Mouse (Mus musculus): ENCODE data around the gene Cmip. TPM values are rescaled to one million over a fixed set of nuclear protein-coding genes. Genes with fewer than 3 reads are reported as not detected.

Gene Cmip
- polyA plus RNA-seq, 1 experiment from 2014 or later, result 6.2 TPM

DNA sequence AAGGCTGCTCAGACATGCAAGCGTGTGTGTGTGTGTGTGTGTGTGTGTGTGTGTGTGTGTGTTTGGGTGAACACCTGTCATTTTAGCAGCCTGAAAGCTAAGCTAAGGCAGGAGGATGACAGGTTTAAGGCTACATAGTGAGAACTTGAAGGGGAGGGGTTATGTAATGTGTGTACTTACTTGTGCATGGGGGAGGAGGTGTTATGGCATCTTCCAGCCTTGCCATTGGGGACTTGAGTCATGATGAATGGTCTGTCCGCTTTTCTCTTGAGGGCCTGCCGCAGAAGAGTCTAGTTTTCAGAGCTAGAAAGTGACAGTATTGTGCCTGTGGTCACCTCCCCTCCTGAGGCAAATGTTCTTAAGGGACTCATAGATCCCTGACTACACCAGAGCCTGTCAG, 174.7 kb downstream of the Cmip start:
- H3K36me3 ChIP-seq, result peaks cover 86% of the 10 kb centered on the region
- no peak overlapping the region for H3K27ac ChIP-seq (replicated peaks)
- no peak overlapping the region for H3K9ac ChIP-seq
- no peaks in the 10 kb centered on the region for H3K9me3 ChIP-seq
- H3K4me3 ChIP-seq, result no peak overlapping the region
- 88% methylated on average over 3 of the region's 3 CpGs for WGBS
- H3K4me1 ChIP-seq, result no peaks in the 10 kb centered on the region
- no peak overlapping the region for H3K4me2 ChIP-seq
- H3K27me3 ChIP-seq (replicated peaks), result no peaks in the 10 kb centered on the region
- no peak for ATAC-seq (ENCODE audit: extremely low read depth, insufficient number of reproducible peaks, low FRiP score, low TSS enrichment)

DNA sequence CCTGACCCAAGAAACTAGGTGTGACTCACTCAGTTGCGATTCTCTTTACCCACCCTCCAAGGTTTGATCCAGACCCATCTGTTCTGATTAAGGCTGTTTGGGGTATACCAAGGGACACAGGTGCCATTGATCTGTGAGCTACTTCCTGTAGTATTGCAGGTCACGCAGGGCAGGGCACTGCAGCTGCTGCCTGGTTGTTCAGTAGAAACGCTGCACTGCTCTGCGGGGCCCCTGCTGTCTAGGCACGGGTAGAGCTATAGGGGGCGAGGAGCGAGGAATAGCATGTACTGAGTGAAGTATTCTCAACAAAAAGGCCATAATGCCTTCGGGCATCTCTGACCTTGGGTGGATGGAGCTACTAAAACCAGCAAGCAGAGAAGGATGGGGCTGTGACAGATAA, 175.2 kb downstream of the Cmip start:
- H3K27me3 ChIP-seq (replicated peaks), result no peaks in the 10 kb centered on the region
- H3K4me1 ChIP-seq, result peaks cover under 1% of the 10 kb centered on the region
- WGBS, result 86% methylated on average over 8 of the region's 8 CpGs
- H3K36me3 ChIP-seq, result peaks cover 86% of the 10 kb centered on the region
- H3K4me2 ChIP-seq, result no peak overlapping the region
- ATAC-seq (ENCODE audit: extremely low read depth, insufficient number of reproducible peaks, low FRiP score, low TSS enrichment), result no peak
- no peaks in the 10 kb centered on the region for H3K9me3 ChIP-seq
- no peak overlapping the region for H3K27ac ChIP-seq (replicated peaks)
- H3K9ac ChIP-seq, result no peak overlapping the region
- H3K4me3 ChIP-seq, result no peak overlapping the region

DNA sequence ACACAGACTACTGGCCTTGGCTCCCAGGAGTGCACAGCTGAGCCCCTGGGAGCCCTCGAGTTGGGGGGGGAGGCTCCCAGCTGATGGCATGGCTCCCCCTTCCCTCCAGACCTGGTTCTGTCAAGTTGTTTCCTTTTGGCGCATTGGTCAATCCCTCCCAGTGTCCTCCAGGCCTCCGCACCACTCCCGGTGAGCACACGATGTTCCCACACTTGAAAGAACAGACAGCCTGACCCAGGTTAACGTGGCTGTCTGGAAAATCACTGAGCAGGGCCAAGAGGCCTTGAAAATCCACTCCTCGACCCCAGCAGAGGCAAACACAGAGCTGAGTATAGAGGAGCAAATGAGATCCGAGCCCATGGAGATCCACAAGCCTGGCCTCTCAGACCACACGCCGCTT, 177.1 kb downstream of the Cmip start:
- H3K9me3 ChIP-seq, result no peaks in the 10 kb centered on the region
- H3K4me2 ChIP-seq, result no peak overlapping the region
- ATAC-seq (ENCODE audit: extremely low read depth, insufficient number of reproducible peaks, low FRiP score, low TSS enrichment), result no peak
- peaks cover 19% of the 10 kb centered on the region for H3K4me1 ChIP-seq
- H3K27me3 ChIP-seq (replicated peaks), result no peaks in the 10 kb centered on the region
- peaks cover 85% of the 10 kb centered on the region for H3K36me3 ChIP-seq
- H3K27ac ChIP-seq (replicated peaks), result no peak overlapping the region
- H3K9ac ChIP-seq, result no peak overlapping the region
- WGBS, result 76% methylated on average over 10 of the region's 10 CpGs
- no peak overlapping the region for H3K4me3 ChIP-seq

DNA sequence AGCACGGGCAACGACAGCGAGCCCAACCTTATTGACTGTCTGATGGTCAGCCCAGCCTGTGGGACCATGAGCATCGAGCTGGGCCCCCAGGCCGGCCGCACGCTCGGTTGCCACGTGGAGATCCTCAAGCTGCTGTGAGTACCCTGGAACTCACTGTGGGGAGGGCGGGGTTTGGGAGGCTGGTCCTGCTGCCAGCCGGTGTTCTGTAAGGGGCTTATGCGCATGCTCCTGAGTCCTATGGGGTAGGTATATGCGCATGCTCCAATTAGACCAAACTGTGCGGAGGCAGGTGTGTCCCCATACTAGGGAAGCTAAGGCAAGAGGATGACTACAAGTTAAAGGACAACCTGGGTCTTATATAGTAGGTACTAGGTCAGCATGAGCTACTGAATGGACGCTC, 179.9 kb downstream of the Cmip start:
- no peaks in the 10 kb centered on the region for H3K9me3 ChIP-seq
- no peak overlapping the region for H3K27ac ChIP-seq (replicated peaks)
- no peaks in the 10 kb centered on the region for H3K27me3 ChIP-seq (replicated peaks)
- H3K4me1 ChIP-seq, result peaks cover 32% of the 10 kb centered on the region
- ATAC-seq (ENCODE audit: extremely low read depth, insufficient number of reproducible peaks, low FRiP score, low TSS enrichment), result no peak
- H3K4me2 ChIP-seq, result no peak overlapping the region
- H3K36me3 ChIP-seq, result peaks cover 66% of the 10 kb centered on the region
- H3K4me3 ChIP-seq, result no peak overlapping the region
- WGBS, result 92% methylated on average over 15 of the region's 15 CpGs
- no peak overlapping the region for H3K9ac ChIP-seq

DNA sequence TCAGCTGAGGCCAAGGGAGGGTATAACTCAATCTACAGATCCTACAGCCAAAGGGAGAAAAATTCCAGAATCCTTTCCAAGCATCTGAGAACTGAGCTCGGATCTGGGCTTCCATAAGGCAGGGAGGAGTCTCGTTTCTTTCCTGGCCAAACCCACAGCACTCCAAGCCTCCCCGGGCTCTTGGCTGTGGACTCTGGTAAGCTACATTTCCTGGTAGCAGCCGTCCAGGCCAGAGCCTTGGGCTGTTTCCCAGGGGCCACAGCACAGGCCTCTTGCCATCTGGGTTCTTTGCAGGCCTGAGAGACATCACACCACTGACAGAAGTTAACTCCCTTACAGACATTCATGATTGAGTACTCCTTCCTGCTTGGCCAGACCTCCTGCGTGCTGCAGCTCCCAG, 180.8 kb downstream of the Cmip start:
- WGBS, result 61% methylated on average over 5 of the region's 5 CpGs
- Histone ChIP-seq H3K27ac (replicated peaks) (no peak overlapping the region), H3K9me3 (no peaks in the 10 kb centered on the region), H3K4me3 (no peak overlapping the region), H3K4me2 (no peak overlapping the region), H3K9ac (no peak overlapping the region), H3K27me3 (replicated peaks) (no peaks in the 10 kb centered on the region), H3K36me3 (peaks cover 66% of the 10 kb centered on the region), H3K4me1 (peaks cover 32% of the 10 kb centered on the region)
- no peak for ATAC-seq (ENCODE audit: extremely low read depth, insufficient number of reproducible peaks, low FRiP score, low TSS enrichment)

DNA sequence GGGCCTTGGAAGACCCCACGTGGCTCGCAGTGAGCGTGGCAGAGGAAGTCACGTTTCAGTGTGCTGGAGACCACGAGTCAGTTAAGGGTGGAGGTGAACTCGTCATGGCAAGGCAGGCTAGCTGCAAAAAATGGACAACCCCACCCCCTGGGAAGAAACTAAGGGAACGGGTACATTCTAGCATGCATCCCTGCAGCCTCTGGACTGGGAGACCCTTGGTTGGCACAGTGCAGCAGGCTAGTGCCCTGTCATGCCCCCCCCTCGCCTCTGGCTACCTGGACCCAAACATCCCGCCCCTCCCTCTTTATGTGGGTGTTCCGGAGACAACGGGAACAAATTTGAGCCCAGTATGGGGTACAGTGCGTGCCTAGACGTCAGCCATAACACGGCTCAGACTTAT, 183.5 kb downstream of the Cmip start:
- Histone ChIP-seq H3K4me2 (no peak overlapping the region), H3K4me3 (no peak overlapping the region), H3K27me3 (replicated peaks) (no peaks in the 10 kb centered on the region), H3K4me1 (peaks cover 32% of the 10 kb centered on the region), H3K27ac (replicated peaks) (no peak overlapping the region), H3K9ac (no peak overlapping the region), H3K36me3 (peaks cover 51% of the 10 kb centered on the region), H3K9me3 (no peaks in the 10 kb centered on the region)
- WGBS, result 76% methylated on average over 14 of the region's 14 CpGs
- no peak for ATAC-seq (ENCODE audit: extremely low read depth, insufficient number of reproducible peaks, low FRiP score, low TSS enrichment)

DNA sequence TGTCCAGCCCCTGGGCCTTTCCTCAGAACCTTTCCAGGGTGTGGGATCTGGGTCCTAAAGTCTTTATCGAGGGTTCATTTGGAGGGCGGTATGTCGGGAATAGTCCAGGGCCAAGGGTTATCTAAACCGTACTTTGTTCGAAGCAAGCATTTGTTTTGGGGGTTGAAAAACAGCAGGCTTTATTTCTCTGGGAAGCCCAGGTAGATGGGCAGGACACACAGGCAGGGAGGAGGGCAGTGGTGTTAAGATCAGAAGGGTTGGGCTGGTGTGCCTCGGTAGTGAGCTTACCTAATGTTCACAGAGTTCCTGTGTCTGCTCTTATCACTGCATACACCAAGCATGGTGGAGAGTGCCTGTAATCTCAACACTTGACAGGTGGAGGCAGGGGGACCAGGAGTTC, 183.9 kb downstream of the Cmip start:
- Histone ChIP-seq H3K27me3 (replicated peaks) (no peaks in the 10 kb centered on the region), H3K4me2 (no peak overlapping the region), H3K36me3 (peaks cover 51% of the 10 kb centered on the region), H3K27ac (replicated peaks) (no peak overlapping the region), H3K4me1 (peaks cover 32% of the 10 kb centered on the region), H3K9ac (no peak overlapping the region), H3K4me3 (no peak overlapping the region), H3K9me3 (no peaks in the 10 kb centered on the region)
- ATAC-seq (ENCODE audit: extremely low read depth, insufficient number of reproducible peaks, low FRiP score, low TSS enrichment), result no peak
- WGBS, result 56% methylated on average over 6 of the region's 6 CpGs

DNA sequence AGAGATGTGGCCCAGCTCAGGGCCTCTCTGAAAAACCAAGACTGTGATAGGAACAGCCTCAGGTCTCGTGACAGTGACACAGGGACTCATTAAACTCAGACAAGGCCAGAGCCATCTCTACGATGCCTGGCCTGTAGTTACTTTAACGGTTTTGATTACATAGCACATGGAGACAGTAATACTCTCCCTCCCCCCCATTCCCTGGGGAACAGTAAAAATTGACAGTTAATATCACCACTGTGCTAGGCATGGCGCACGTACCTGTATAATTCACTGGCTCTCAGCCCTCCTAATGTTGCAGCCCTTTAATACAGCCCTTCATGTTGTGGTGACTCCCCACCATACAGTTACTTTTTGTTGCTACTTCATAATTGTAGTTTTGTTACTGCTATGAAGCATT, 188.6 kb downstream of the Cmip start:
- no peak for ATAC-seq (ENCODE audit: extremely low read depth, insufficient number of reproducible peaks, low FRiP score, low TSS enrichment)
- H3K36me3 ChIP-seq, result peaks cover 63% of the 10 kb centered on the region
- H3K27ac ChIP-seq (replicated peaks), result no peak overlapping the region
- H3K9ac ChIP-seq, result no peak overlapping the region
- H3K4me3 ChIP-seq, result no peak overlapping the region
- no peaks in the 10 kb centered on the region for H3K27me3 ChIP-seq (replicated peaks)
- no peaks in the 10 kb centered on the region for H3K9me3 ChIP-seq
- H3K4me1 ChIP-seq, result peaks cover 3% of the 10 kb centered on the region; the same call in 1 of the 2 replicates
- H3K4me2 ChIP-seq, result no peak overlapping the region
- WGBS, result 82% methylated on average over 5 of the region's 5 CpGs

DNA sequence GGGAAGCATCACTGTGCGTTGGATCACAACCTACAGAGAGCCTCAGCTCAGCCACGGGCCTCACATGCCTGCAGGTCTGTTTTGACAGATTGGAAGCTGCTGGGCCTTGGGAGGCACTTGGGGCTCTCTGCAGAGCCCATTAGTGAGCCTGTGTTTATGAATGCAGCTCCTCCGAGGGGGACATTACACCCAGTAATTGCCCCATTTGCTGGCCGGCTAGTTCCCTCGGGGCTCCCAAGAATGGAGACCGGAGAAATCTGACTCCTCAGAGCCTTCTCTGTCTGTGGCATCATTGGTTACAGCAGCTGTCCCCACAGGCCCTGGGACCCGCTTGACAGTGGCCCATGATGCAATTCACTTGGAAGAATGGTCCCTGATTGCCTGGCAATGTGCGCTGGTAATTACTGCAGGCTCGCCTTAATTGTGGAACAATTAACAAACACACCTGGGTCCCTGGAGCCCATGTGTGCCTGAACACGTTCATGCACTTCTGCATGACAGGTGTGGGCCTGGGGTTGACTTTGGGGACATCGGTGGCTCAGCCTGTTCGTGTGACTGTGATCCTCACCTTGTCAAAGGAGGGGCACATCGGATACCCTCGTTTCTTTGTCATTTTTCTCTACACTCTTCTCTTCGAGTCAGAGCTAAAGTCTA, 189.6 kb downstream of the Cmip start:
- Histone ChIP-seq H3K4me3 (no peak overlapping the region), H3K4me1 (no peaks in the 10 kb centered on the region), H3K27me3 (replicated peaks) (no peaks in the 10 kb centered on the region), H3K36me3 (peaks cover 66% of the 10 kb centered on the region), H3K9ac (no peak overlapping the region), H3K27ac (replicated peaks) (no peak overlapping the region), H3K4me2 (no peak overlapping the region), H3K9me3 (no peaks in the 10 kb centered on the region)
- 73% methylated on average over 15 of the region's 15 CpGs for WGBS
- no peak for ATAC-seq (ENCODE audit: extremely low read depth, insufficient number of reproducible peaks, low FRiP score, low TSS enrichment)

DNA sequence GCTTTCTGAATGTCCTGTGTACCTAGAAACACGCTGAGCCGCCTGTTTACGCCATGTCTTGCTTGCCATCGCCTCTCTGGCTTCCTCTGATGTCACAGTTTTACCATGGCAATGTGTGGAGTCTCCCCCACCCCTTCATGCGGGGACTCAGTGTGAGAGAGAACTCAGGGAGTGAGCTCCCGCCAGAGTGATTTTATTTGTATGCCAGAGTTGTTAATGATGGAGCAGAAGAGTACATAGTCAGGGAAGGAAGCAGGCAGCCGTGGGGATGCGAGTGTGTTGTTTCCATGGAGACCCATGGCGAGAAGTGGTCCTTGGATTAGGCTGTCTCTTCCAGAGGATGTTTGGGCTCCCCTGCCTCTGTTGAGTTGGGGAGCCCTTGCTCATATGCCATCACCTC, 194.2 kb downstream of the Cmip start:
- Histone ChIP-seq H3K36me3 (peaks cover 91% of the 10 kb centered on the region), H3K27ac (replicated peaks) (no peak overlapping the region), H3K4me2 (no peak overlapping the region), H3K9ac (no peak overlapping the region), H3K4me1 (no peaks in the 10 kb centered on the region), H3K4me3 (no peak overlapping the region), H3K9me3 (no peaks in the 10 kb centered on the region), H3K27me3 (replicated peaks) (no peaks in the 10 kb centered on the region)
- ATAC-seq (ENCODE audit: extremely low read depth, insufficient number of reproducible peaks, low FRiP score, low TSS enrichment), result no peak
- WGBS, result 83% methylated on average over 9 of the region's 9 CpGs

DNA sequence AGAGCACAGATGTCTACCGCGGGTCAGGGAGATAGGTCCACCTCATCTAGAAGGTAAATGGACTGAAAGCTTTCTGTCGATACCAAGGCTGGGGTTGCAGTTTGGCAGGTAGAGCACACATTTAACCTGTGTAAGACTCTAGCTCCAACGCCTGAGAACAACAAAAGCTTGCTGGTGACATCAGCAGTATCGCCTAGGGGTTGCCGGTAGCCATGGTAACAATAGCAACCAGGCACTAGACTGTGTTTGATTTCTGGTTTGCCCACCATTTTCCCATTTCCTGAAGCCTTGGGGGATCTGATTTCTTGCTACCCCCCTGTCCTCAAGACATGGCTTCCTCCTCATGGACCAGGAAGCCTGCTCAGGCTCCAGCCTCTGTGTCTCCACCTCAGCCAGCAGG, 197.1 kb downstream of the Cmip start:
- Histone ChIP-seq H3K36me3 (peaks cover 84% of the 10 kb centered on the region), H3K4me1 (no peaks in the 10 kb centered on the region), H3K4me3 (no peak overlapping the region), H3K27me3 (replicated peaks) (no peaks in the 10 kb centered on the region), H3K9me3 (no peaks in the 10 kb centered on the region), H3K9ac (no peak overlapping the region), H3K4me2 (no peak overlapping the region), H3K27ac (replicated peaks) (no peak overlapping the region)
- WGBS, result 81% methylated on average over 6 of the region's 6 CpGs
- no peak for ATAC-seq (ENCODE audit: extremely low read depth, insufficient number of reproducible peaks, low FRiP score, low TSS enrichment)

DNA sequence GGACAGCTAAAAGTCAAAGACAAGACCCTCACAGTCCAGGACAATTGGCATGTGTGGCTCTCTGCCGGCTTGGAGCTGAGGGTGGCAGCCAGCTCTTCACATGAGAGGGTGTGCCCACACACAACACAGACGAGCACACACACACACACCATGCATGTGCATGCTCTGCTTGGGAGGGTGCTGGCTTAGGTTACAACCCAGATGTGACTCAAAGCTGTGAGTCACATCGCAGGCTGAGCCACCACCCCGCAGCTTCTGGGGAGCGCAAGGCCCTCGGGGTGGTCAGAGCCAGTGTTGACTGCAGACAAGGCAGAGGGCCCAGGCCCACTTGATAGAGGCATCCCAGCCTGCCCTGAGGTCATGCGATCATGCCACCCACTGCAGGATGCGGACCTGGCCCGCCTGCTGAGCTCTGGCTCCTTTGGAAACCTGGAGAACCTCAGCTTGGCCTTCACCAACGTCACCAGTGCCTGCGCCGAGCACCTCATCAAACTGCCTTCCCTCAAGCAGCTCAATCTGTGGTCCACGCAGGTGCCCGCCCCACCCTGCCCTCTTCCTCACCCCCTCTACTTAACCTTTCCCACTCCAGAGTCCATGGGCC, 197.8 kb downstream of the Cmip start:
- Histone ChIP-seq H3K36me3 (peaks cover 77% of the 10 kb centered on the region), H3K4me2 (no peak overlapping the region)
- ATAC-seq (ENCODE audit: extremely low read depth, insufficient number of reproducible peaks, low FRiP score, low TSS enrichment), result no peak

More for the DNA sequence above, 197.8 kb downstream of the Cmip start:
- Histone ChIP-seq H3K4me3 (no peak overlapping the region), H3K9ac (no peak overlapping the region), H3K27me3 (replicated peaks) (no peaks in the 10 kb centered on the region), H3K9me3 (no peaks in the 10 kb centered on the region), H3K4me1 (no peaks in the 10 kb centered on the region), H3K27ac (replicated peaks) (no peak overlapping the region)
- WGBS, result 91% methylated on average over 14 of the region's 14 CpGs

Data from heart, embryonic 13.5 days (tissue).